Mouse (Mus musculus) CH12.LX (cell line): Measurements from ENCODE around the gene Pip5k1b. TPM values are rescaled to one million over a fixed set of nuclear protein-coding genes. Genes with fewer than 3 reads are reported as not detected.

Source experiments
- DNase-seq: peaks from one replicate; pipeline ENCODE4 v3.0.0-alpha.2; 2013; ENCODE audit errors: extremely low read depth
- H3K27ac ChIP-seq: 2 replicates; pipeline ENCODE4 v1.5.1; 2012; ENCODE audit warnings: low read depth, mild to moderate bottlenecking, control low read depth, moderate library complexity; ENCODE audit not compliant: insufficient read depth
- H3K27me3 ChIP-seq: replicated peaks from 2 replicates; pipeline ENCODE3; 2012; ENCODE audit warnings: inconsistent platforms
- H3K36me3 ChIP-seq, 2 experiments: replicated peaks in 1 of 2; 2 replicates each; pipeline versions ENCODE3 to v1.6.1; 2012; ENCODE audit warnings: inconsistent platforms in 1 of 2, low read length in 1 of 2, mild to moderate bottlenecking in 1 of 2, mixed read lengths in 1 of 2, moderate library complexity in 1 of 2; ENCODE audit not compliant: control insufficient read depth in 1 of 2, insufficient read depth in 1 of 2
- H3K4me1 ChIP-seq, 2 experiments: 2 replicates each; pipeline ENCODE4 v1.6.1; 2012; ENCODE audit warnings: inconsistent platforms in 1 of 2, moderate library complexity in 1 of 2; ENCODE audit not compliant: insufficient read depth in 2 of 2, control insufficient read depth in 1 of 2
- H3K4me2 ChIP-seq: 2 replicates; pipeline ENCODE4 v1.6.1; 2012; ENCODE audit warnings: low read depth, mild to moderate bottlenecking, control low read depth; ENCODE audit not compliant: poor library complexity, insufficient read depth, severe bottlenecking
- H3K4me3 ChIP-seq, 3 experiments: fragments of 150-350 bp in 1 of 3; sonication (generic) in 1 of 3; replicated peaks in 1 of 3; 2 replicates each; pipeline versions ENCODE3 to v1.5.1; 2011 to 2012; ENCODE audit warnings: low read depth in 2 of 3, low read length in 2 of 3, mild to moderate bottlenecking in 2 of 3, moderate library complexity in 2 of 3, control low read depth in 1 of 3, improper control_type of control experiment in 1 of 3, inconsistent platforms in 1 of 3, mixed read lengths in 1 of 3; ENCODE audit not compliant: poor library complexity in 1 of 3
- H3K79me2 ChIP-seq: replicated peaks from 2 replicates; pipeline ENCODE4 v1.6.1; 2012; ENCODE audit warnings: mild to moderate bottlenecking, moderate library complexity; ENCODE audit not compliant: control insufficient read depth, poor library complexity, insufficient read depth, severe bottlenecking; ENCODE audit errors: extremely low read depth
- H3K9ac ChIP-seq: 2 replicates; pipeline ENCODE4 v1.6.1; 2012; ENCODE audit warnings: low read depth, mild to moderate bottlenecking, control low read depth, moderate library complexity; ENCODE audit not compliant: insufficient read depth
- H3K9me3 ChIP-seq: replicated peaks from 2 replicates; pipeline ENCODE3; 2012; ENCODE audit warnings: low read length, inconsistent platforms, mixed read lengths
- BHLHE40 ChIP-seq: IDR thresholded peaks from 2 replicates; pipeline ENCODE4 v1.6.1; 2011; ENCODE audit warnings: mild to moderate bottlenecking, low read depth, low read length, improper control_type of control experiment
- CHD1 ChIP-seq: IDR thresholded peaks from 2 replicates; pipeline ENCODE4 v1.6.1; 2012; ENCODE audit warnings: low read depth, low read length, improper control_type of control experiment, inconsistent platforms
- CHD2 ChIP-seq: IDR thresholded peaks from 2 replicates; pipeline ENCODE4 v1.6.1; 2011; ENCODE audit warnings: low read length, improper control_type of control experiment
- CTCF ChIP-seq, 2 experiments: IDR thresholded peaks in 1 of 2; conservative IDR thresholded peaks in 1 of 2; 2 replicates each; pipeline ENCODE4 v1.5.1; 2011 to 2012; ENCODE audit warnings: low read depth in 2 of 2, low read length in 2 of 2, improper control_type of control experiment in 1 of 2, inconsistent platforms in 1 of 2, mild to moderate bottlenecking in 1 of 2, moderate library complexity in 1 of 2
- E2F4 ChIP-seq: IDR thresholded peaks from 2 replicates; pipeline ENCODE4 v1.6.1; 2011; ENCODE audit warnings: low read depth, low read length, improper control_type of control experiment; ENCODE audit not compliant: insufficient replicate concordance
- ELF1 ChIP-seq: IDR thresholded peaks from 2 replicates; pipeline ENCODE4 v1.6.1; 2014; ENCODE audit warnings: low read depth, mild to moderate bottlenecking, inconsistent platforms, low read length, improper control_type of control experiment
- EP300 ChIP-seq: IDR thresholded peaks from 2 replicates; pipeline ENCODE4 v1.6.1; 2011; ENCODE audit warnings: low read length, improper control_type of control experiment
- GABPA ChIP-seq: IDR thresholded peaks from 2 replicates; pipeline ENCODE4 v1.6.1; 2012; ENCODE audit warnings: low read depth, low read length, improper control_type of control experiment, inconsistent platforms; ENCODE audit not compliant: insufficient replicate concordance
- JUND ChIP-seq: conservative IDR thresholded peaks from 2 replicates; pipeline ENCODE4 v1.6.1; 2011; ENCODE audit warnings: low read depth, low read length, improper control_type of control experiment
- KAT2A ChIP-seq: IDR thresholded peaks from 2 replicates; pipeline ENCODE4 v1.6.1; 2012; ENCODE audit warnings: low read length, improper control_type of control experiment, inconsistent platforms; ENCODE audit not compliant: insufficient replicate concordance
- MYC ChIP-seq: IDR thresholded peaks from 2 replicates; pipeline ENCODE4 v1.6.1; 2011; ENCODE audit warnings: low read depth, mild to moderate bottlenecking, improper control_type of control experiment, low read length
- NRF1 ChIP-seq: IDR thresholded peaks from 2 replicates; pipeline ENCODE4 v1.6.1; 2014; ENCODE audit warnings: low read depth, mild to moderate bottlenecking, inconsistent platforms, low read length, improper control_type of control experiment, moderate library complexity
- PAX5 ChIP-seq: IDR thresholded peaks from 2 replicates; pipeline ENCODE4 v1.6.1; 2012; ENCODE audit warnings: low read length, inconsistent platforms, mixed read lengths
- RAD21 ChIP-seq: IDR thresholded peaks from 2 replicates; pipeline ENCODE4 v1.6.1; 2011; ENCODE audit warnings: low read depth, mild to moderate bottlenecking, low read length, improper control_type of control experiment, moderate library complexity
- RCOR1 ChIP-seq: conservative IDR thresholded peaks from 2 replicates; pipeline ENCODE4 v1.6.1; 2012; ENCODE audit warnings: low read depth, mild to moderate bottlenecking, inconsistent platforms, low read length, improper control_type of control experiment
- SIN3A ChIP-seq: IDR thresholded peaks from 2 replicates; pipeline ENCODE4 v1.6.1; 2012; ENCODE audit warnings: low read length, improper control_type of control experiment, inconsistent platforms
- SMC3 ChIP-seq: IDR thresholded peaks from 2 replicates; pipeline ENCODE4 v1.6.1; 2011; ENCODE audit warnings: low read depth, low read length, improper control_type of control experiment
- TCF12 ChIP-seq: IDR thresholded peaks from 2 replicates; pipeline ENCODE4 v1.6.1; 2014; ENCODE audit warnings: low read depth, mild to moderate bottlenecking, inconsistent platforms, low read length, improper control_type of control experiment
- USF1 ChIP-seq: IDR thresholded peaks from 2 replicates; pipeline ENCODE4 v1.6.1; 2014; ENCODE audit warnings: low read depth, mild to moderate bottlenecking, inconsistent platforms, low read length, improper control_type of control experiment
- ZC3H11A ChIP-seq: IDR thresholded peaks from 2 replicates; pipeline ENCODE4 v1.6.1; 2012; ENCODE audit warnings: low read depth, mild to moderate bottlenecking, inconsistent platforms, low read length, improper control_type of control experiment
- dilution Hi-C: fragments of 300-500 bp; cut with MboI; formaldehyde crosslinking; loops from 2 replicates; pipeline ENCODE4 v1.14.3; 2020; ENCODE audit warnings: low sequenced_read_pairs; ENCODE audit not compliant: extremely low pct_unique_long_range_greater_than_20kb, extremely low pct_ligation_motif_present
- in situ Hi-C: fragments of 300-500 bp; cut with MboI; formaldehyde crosslinking; loops from 3 replicates; pipeline ENCODE4 v1.14.3; 2019; ENCODE audit warnings: low sequenced_read_pairs, low pct_ligation_motif_present, low pct_unique_long_range_greater_than_20kb, mixed read lengths
- polyA plus RNA-seq: library from polyadenylated mRNA; unstranded; fragments of >175 nt; gene quantifications from 2 replicates; pipeline ENCODE4 v1.2.1, GENCODE M21; 2012; ENCODE audit warnings: low read depth; ENCODE audit not compliant: insufficient read length
- total RNA-seq, 2 experiments: library from RNA; depleted of rRNA; stranded (reverse); fragments of 300-350 nt in 1 of 2; fragments of >200 nt in 1 of 2; gene quantifications; 2 replicates each; pipeline ENCODE4 v1.2.3; 2012 to 2014

Gene Pip5k1b
- total and polyA plus RNA-seq, 3 experiments, result 1.7 to 2.9 (median 2.0) TPM

DNA sequence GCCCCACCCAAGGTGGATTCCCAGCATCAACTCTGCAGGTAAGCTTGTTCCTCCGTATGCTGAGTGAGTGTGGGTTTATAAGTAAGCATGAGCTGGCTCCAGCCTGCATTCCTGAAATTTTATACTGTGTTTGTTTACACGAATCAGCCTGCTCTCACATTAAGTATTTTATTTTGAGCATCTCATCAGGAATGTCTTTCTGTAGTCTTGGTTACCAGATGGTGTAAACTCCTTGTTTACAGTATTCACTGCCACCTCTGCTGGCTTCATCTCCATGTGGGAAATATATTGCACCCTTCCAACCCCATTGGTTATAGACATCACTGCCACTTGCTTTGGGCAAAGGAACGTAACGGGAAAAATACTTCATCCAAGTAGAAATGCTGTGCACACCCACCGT, 262.1 kb downstream of the Pip5k1b start:
- H3K9ac ChIP-seq, result no peak overlapping the region
- H3K79me2 ChIP-seq, result no peaks in the 10 kb centered on the region
- no peaks in the 10 kb centered on the region for H3K36me3 ChIP-seq
- H3K27ac ChIP-seq, result no peak overlapping the region
- dilution Hi-C loops (no loop called here), in situ Hi-C loops (loop anchor here (25.0 kb wide), 1 partner anchor 569 kb away; the partner anchor contains the start of gene Pgm5)
- H3K4me2 ChIP-seq, result no peak overlapping the region
- no peak for DNase-seq
- H3K9me3 ChIP-seq, result no peaks in the 10 kb centered on the region
- no peaks in the 10 kb centered on the region for H3K4me1 ChIP-seq
- TF ChIP-seq MYC (no peak), ELF1 (no peak), KAT2A (no peak), RAD21 (no peak), TCF12 (no peak), CHD1 (no peak), ZC3H11A (no peak), SMC3 (no peak), JUND (no peak), CTCF (conservative IDR thresholded peaks at IDR 0.05 in 1 of 2, IDR thresholded peaks at IDR 0.05 in 1 of 2; ENCODE audit: low read depth in 2 of 2, low read length in 2 of 2) (no peak), USF1 (no peak), BHLHE40 (no peak), EP300 (no peak), CHD2 (no peak), NRF1 (no peak), RCOR1 (no peak), SIN3A (no peak), PAX5 (no peak), GABPA (no peak), E2F4 (no peak)
- no peaks in the 10 kb centered on the region for H3K27me3 ChIP-seq
- no peak overlapping the region for H3K4me3 ChIP-seq

DNA sequence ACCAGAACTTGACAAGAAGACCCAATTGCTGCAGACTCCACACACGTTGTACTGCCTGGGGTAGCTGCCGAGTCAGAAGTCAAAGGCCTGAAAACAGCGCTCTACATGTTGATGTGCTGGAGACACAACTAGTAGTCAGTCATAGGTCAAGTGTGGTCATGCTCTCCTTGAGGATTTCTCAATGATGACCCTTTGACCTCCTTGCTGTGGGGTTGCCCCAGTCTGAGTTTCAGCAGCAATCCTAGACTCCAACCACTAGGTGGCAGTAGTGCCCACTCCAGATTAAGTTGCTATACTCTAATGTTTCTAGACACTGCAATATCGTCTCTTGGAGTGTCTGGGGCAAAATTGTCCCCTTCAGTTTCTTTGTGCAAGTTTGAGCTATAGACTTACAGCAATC, 271.5 kb downstream of the Pip5k1b start:
- H3K4me2 ChIP-seq, result no peak overlapping the region
- peak; percentile 83 to 97 for TF ChIP-seq CTCF (conservative IDR thresholded peaks at IDR 0.05 in 1 of 2, IDR thresholded peaks at IDR 0.05 in 1 of 2; ENCODE audit: low read depth in 2 of 2, low read length in 2 of 2)
- TF ChIP-seq RAD21, result peak; percentile 69
- no peak for TF ChIP-seq ZC3H11A
- peak; percentile 52 for TF ChIP-seq SMC3
- no peak for TF ChIP-seq NRF1
- TF ChIP-seq, all 38 proteins: peak for 3
- in situ Hi-C loops (loop anchor here (25.0 kb wide), 1 partner anchor 578 kb away; the partner anchor contains the start of gene Pgm5), dilution Hi-C loops (no loop called here)
- DNase-seq, result peak; percentile 65
- H3K4me1 ChIP-seq, result peaks cover 4 to 28% of the 10 kb centered on the region in 2 experiments; a peak in 3 of 4 replicates
- no peaks in the 10 kb centered on the region for H3K79me2 ChIP-seq
- H3K4me3 ChIP-seq, result no peak overlapping the region
- H3K9me3 ChIP-seq, result no peaks in the 10 kb centered on the region
- no peak overlapping the region for H3K9ac ChIP-seq
- H3K27ac ChIP-seq, result no peak overlapping the region
- no peaks in the 10 kb centered on the region for H3K36me3 ChIP-seq
- H3K27me3 ChIP-seq, result no peaks in the 10 kb centered on the region
